Mouse (Mus musculus): ENCODE results near the gene Acoxl. TPM values are rescaled to one million over a fixed set of nuclear protein-coding genes. Genes with fewer than 3 reads are reported as not detected.
"Not testable (repeated sequence)": the region's sequence is repeated elsewhere in the genome, so short reads cannot be mapped to it uniquely, and the experiment has no call there.

The Acoxl gene
- polyA plus RNA-seq, 1 experiment = not detected

DNA sequence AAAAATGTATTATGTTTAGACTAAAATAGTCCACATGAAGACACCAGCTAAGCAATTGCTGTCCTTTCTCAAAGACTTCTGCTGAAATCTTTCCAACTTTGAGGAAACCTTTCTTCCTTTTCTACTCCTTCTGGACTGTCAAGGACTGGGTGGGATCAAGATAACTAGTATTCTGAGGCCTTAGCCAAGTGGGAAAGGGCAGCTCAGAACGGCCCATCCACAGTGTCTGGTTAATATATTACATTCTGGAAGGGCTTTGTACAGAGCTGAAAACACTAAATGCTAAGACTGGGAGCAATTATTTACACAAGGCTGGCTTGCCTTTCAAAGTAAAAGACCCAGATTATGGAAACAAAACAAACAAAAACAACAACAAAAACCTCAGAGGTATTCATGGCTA, 256.6 kb downstream of the Acoxl start:
- no peak for TF ChIP-seq GATA1 (IDR thresholded peaks at IDR 0.05; ENCODE audit: low read length)
- TF ChIP-seq TAL1 (IDR thresholded peaks at IDR 0.05; ENCODE audit: low read length) = no peak
- H3K27me3 ChIP-seq (ENCODE audit: control insufficient read depth) = no peaks in the 10 kb centered on the region
- no peak overlapping the region for H3K4me3 ChIP-seq (replicated peaks)
- no peaks in the 10 kb centered on the region for H3K36me3 ChIP-seq (ENCODE audit: control insufficient read depth)
- no peaks in the 10 kb centered on the region for H3K4me1 ChIP-seq (ENCODE audit: control insufficient read depth)
- no peaks in the 10 kb centered on the region for H3K9me3 ChIP-seq (ENCODE audit: control insufficient read depth, low read length)

DNA sequence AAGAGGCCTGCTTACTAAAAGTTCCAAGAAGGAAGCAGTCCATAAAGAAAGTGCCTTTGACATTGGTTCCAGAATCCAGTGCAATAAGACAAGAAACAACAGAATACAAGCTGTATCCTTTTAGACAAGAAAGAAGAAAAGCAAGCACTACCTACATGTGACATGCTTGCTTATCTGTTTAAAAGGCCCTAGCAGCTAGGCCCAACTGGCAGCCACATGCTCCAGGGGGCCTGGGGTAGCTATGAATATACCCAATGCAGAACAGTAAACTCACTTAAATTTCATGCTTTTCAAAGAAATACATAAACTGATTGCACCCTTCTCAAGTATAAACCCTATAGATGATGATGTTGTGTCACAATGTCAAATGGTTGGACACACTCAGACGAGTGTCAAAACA, 257.4 kb downstream of the Acoxl start:
- Histone ChIP-seq H3K4me1 (ENCODE audit: control insufficient read depth) (no peaks in the 10 kb centered on the region), H3K27me3 (ENCODE audit: control insufficient read depth) (no peaks in the 10 kb centered on the region), H3K4me3 (replicated peaks) (no peak overlapping the region), H3K9me3 (ENCODE audit: control insufficient read depth, low read length) (no peaks in the 10 kb centered on the region), H3K36me3 (ENCODE audit: control insufficient read depth) (no peaks in the 10 kb centered on the region)
- TF ChIP-seq GATA1 (IDR thresholded peaks at IDR 0.05; ENCODE audit: low read length) (no peak), TAL1 (IDR thresholded peaks at IDR 0.05; ENCODE audit: low read length) (no peak)

DNA sequence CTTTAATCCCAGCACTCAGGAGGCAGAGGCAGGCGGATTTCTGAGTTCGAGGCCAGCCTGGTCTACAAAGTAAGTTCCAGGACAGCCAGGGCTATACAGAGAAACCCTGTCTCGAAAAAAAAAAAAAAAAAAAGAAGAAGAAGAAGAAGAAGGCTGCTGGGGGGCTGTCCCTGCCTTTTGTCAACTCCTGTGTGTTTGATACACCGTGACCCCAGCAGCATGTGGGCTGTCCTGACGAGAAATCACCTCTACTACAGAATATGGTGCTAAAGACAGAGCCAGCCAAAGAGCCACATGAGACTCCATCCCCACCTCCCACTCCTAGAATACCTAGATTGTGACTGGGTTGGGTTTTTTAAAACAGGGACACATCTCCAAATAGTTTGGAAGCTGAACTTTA, 259.4 kb downstream of the Acoxl start:
- not testable (repeated sequence) for H3K4me1 ChIP-seq (ENCODE audit: control insufficient read depth); H3K9me3 ChIP-seq (ENCODE audit: control insufficient read depth, low read length); H3K36me3 ChIP-seq (ENCODE audit: control insufficient read depth); H3K27me3 ChIP-seq (ENCODE audit: control insufficient read depth); H3K4me3 ChIP-seq (replicated peaks)

DNA sequence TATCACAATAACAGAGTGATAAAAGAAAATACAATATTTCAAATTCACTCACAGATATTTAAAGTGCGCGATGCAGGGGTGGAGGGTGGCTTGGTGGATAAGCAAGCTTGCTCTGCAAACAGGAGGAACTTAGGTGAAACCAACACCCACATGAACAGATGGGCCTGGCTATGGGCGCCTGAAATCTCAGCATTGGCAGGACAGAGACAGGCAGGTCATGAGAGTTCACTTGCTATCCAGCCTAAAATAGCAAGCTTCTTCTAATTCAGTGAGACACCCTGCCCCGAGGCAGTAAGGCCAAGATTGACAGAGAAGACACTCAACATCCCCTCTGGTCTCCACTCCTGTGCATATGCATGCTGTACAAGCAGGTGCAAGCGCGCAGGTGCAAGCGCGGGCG, 263.4 kb downstream of the Acoxl start:
- no peaks in the 10 kb centered on the region for H3K9me3 ChIP-seq (ENCODE audit: control insufficient read depth, low read length)
- no peaks in the 10 kb centered on the region for H3K4me1 ChIP-seq (ENCODE audit: control insufficient read depth)
- TF ChIP-seq GATA1 (IDR thresholded peaks at IDR 0.05; ENCODE audit: low read length) (no peak), TAL1 (IDR thresholded peaks at IDR 0.05; ENCODE audit: low read length) (no peak)
- no peaks in the 10 kb centered on the region for H3K27me3 ChIP-seq (ENCODE audit: control insufficient read depth)
- H3K36me3 ChIP-seq (ENCODE audit: control insufficient read depth) = no peaks in the 10 kb centered on the region
- no peak overlapping the region for H3K4me3 ChIP-seq (replicated peaks)

DNA sequence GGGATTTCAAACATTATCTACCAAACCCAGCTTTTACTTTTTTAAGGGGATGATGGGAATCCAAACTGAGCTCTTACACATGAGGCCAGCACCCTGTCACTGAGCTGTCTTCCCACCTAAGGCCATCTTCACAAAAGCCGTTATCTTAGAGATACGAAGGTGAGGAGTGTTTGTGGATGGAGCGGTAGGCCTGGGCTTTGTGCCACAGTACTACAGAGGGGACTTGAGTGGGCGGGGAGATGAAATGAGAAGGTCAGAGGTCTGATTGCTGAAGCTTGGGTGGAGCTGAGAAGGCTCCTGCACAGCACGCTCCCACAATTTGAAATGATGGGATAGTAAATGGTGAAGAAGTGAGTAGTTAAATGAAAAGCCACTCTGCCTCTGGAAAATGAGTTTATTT, 266.1 kb downstream of the Acoxl start:
- TF ChIP-seq TAL1 (IDR thresholded peaks at IDR 0.05; ENCODE audit: low read length) (no peak), GATA1 (IDR thresholded peaks at IDR 0.05; ENCODE audit: low read length) (no peak)
- no peaks in the 10 kb centered on the region for H3K36me3 ChIP-seq (ENCODE audit: control insufficient read depth)
- no peaks in the 10 kb centered on the region for H3K4me1 ChIP-seq (ENCODE audit: control insufficient read depth)
- no peaks in the 10 kb centered on the region for H3K9me3 ChIP-seq (ENCODE audit: control insufficient read depth, low read length)
- H3K27me3 ChIP-seq (ENCODE audit: control insufficient read depth) = no peaks in the 10 kb centered on the region
- H3K4me3 ChIP-seq (replicated peaks) = no peak overlapping the region

DNA sequence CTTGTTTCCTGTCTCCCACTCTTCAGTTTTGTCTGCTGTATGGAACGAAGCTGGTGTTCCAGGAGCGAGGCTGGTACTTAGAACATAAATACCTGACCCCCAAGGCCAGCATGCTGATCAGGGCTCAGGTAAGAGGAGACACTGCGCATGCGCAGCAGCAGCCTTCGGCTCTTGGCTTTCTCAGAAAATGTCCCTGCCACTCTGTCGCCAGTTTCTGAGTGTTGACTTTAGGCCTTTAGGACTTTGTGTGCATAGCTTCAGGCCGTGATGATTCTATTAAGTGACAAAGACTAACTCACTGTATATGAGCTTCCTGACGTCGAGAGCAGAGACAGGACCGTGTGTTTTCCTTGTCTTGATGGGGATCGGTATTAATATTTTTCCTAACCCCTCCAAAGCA, 267.0 kb downstream of the Acoxl start:
- no peak for TF ChIP-seq TAL1 (IDR thresholded peaks at IDR 0.05; ENCODE audit: low read length)
- TF ChIP-seq GATA1 (IDR thresholded peaks at IDR 0.05; ENCODE audit: low read length) = no peak
- Histone ChIP-seq H3K27me3 (ENCODE audit: control insufficient read depth) (no peaks in the 10 kb centered on the region), H3K36me3 (ENCODE audit: control insufficient read depth) (no peaks in the 10 kb centered on the region), H3K4me1 (ENCODE audit: control insufficient read depth) (no peaks in the 10 kb centered on the region), H3K9me3 (ENCODE audit: control insufficient read depth, low read length) (no peaks in the 10 kb centered on the region), H3K4me3 (replicated peaks) (no peak overlapping the region)

DNA sequence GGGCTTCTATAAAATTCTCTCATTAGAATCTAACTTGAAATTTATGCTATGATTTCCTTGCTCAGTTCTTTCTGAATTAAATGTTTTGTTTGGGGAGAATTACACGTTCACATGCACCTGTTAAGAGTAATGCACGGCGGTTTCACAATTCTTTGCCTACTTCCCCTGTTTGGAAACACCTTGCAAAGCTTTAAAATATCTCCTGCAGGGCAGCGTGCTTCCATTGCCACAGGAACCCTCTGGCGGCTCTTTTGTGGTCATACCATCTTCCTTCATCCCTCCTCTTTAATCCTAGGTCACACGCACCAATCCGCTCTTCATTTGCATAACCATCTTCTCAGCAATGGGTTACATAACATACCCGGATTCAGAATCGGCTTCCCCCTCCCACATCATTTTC, 272.9 kb downstream of the Acoxl start:
- no peaks in the 10 kb centered on the region for H3K36me3 ChIP-seq (ENCODE audit: control insufficient read depth)
- no peak overlapping the region for H3K4me3 ChIP-seq (replicated peaks)
- no peaks in the 10 kb centered on the region for H3K27me3 ChIP-seq (ENCODE audit: control insufficient read depth)
- no peaks in the 10 kb centered on the region for H3K4me1 ChIP-seq (ENCODE audit: control insufficient read depth)
- no peaks in the 10 kb centered on the region for H3K9me3 ChIP-seq (ENCODE audit: control insufficient read depth, low read length)
- TF ChIP-seq TAL1 (IDR thresholded peaks at IDR 0.05; ENCODE audit: low read length) (no peak), GATA1 (IDR thresholded peaks at IDR 0.05; ENCODE audit: low read length) (no peak)

DNA sequence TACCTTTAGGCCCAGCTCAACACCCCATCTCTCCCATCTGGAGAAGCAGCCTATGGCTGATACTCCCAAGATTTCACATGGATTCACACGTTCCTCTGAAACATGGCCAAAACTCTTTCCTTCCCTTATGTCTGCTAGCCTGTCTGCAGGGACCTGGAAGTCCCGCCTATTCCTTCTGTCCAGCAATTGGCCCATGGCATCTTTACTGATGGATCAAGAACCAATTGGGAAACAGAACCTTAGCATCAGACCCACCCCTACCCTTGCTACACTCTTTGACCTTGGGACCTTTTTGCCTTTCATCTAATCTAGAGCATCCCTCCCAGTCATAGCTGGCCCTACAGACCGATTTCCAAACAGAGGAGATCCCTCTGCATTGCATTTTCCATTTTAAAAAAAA, 275.9 kb downstream of the Acoxl start:
- no peak overlapping the region for H3K4me3 ChIP-seq (replicated peaks)
- no peaks in the 10 kb centered on the region for H3K9me3 ChIP-seq (ENCODE audit: control insufficient read depth, low read length)
- no peaks in the 10 kb centered on the region for H3K4me1 ChIP-seq (ENCODE audit: control insufficient read depth)
- H3K27me3 ChIP-seq (ENCODE audit: control insufficient read depth) = peaks cover 2% of the 10 kb centered on the region; the same call in 1 of the 2 replicates
- no peaks in the 10 kb centered on the region for H3K36me3 ChIP-seq (ENCODE audit: control insufficient read depth)
- TF ChIP-seq GATA1 (IDR thresholded peaks at IDR 0.05; ENCODE audit: low read length) = no peak
- TF ChIP-seq TAL1 (IDR thresholded peaks at IDR 0.05; ENCODE audit: low read length) = no peak

DNA sequence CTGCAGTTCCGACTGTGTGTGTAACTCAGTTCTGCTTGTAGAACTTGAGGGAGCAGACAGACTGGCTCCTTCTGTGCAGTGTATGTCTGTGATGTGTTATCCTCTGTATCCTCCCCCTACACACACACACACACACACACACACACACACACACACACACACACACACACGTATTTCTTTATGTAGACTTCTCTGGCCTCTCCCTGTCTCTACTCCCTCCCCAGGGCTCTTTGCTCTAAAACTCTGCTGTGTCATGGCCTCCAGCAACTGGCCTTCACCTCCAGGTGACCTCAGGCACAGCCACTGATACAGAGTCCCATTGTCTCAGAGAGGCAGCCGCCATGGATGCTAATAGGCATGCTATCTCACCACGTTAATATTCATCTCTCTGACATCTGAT, 276.9 kb downstream of the Acoxl start:
- Histone ChIP-seq H3K36me3 (ENCODE audit: control insufficient read depth) (no peaks in the 10 kb centered on the region), H3K9me3 (ENCODE audit: control insufficient read depth, low read length) (no peaks in the 10 kb centered on the region), H3K4me1 (ENCODE audit: control insufficient read depth) (no peaks in the 10 kb centered on the region), H3K27me3 (ENCODE audit: control insufficient read depth) (peaks cover 9% of the 10 kb centered on the region), H3K4me3 (replicated peaks) (no peak overlapping the region)
- TF ChIP-seq GATA1 (IDR thresholded peaks at IDR 0.05; ENCODE audit: low read length) (no peak), TAL1 (IDR thresholded peaks at IDR 0.05; ENCODE audit: low read length) (no peak)

DNA sequence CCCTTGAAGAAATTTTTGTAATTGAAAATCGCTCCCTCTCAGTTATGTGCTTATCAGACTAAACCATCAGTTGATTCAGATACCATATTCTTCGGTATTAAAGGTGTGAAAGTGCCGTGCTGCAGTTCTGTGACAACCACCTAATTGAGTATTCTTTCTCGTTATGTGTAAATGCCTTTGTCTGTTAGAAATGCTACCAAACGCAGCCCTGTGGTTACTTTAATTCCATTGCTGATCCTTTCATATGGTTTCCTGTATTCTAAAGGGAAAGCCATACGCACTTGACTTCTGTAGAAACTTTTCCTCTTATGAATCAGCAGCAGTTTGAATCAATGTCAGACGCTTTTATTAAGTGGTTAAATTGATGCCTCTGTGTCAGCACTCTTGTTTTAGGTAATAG, 278.9 kb downstream of the Acoxl start:
- H3K27me3 ChIP-seq (ENCODE audit: control insufficient read depth) = peaks cover 29% of the 10 kb centered on the region
- no peaks in the 10 kb centered on the region; the same call in 1 of the 2 replicates for H3K4me1 ChIP-seq (ENCODE audit: control insufficient read depth)
- no peak overlapping the region for H3K4me3 ChIP-seq (replicated peaks)
- H3K36me3 ChIP-seq (ENCODE audit: control insufficient read depth) = no peaks in the 10 kb centered on the region
- TF ChIP-seq GATA1 (IDR thresholded peaks at IDR 0.05; ENCODE audit: low read length) (no peak), TAL1 (IDR thresholded peaks at IDR 0.05; ENCODE audit: low read length) (no peak)
- H3K9me3 ChIP-seq (ENCODE audit: control insufficient read depth, low read length) = no peaks in the 10 kb centered on the region

Measured in erythroblast, embryonic 14.5 days (primary cell).